Mouse (Mus musculus): ENCODE measurements around the gene Dnah8.

GRCm38 (mm10) chr17:30604296-30604695 lies 19.9 kb upstream of the Dnah8 start:
- TF ChIP-seq CTCF (IDR thresholded peaks at IDR 0.05) (no peak), EP300 (IDR thresholded peaks at IDR 0.05) (no peak)
